Mouse (Mus musculus) forebrain, embryonic 15.5 days (tissue): ENCODE measurements around the gene Cry1. TPM values are rescaled to one million over a fixed set of nuclear protein-coding genes. Genes with fewer than 3 reads are reported as not detected.

ENCODE experiments used
- ATAC-seq: fragments of 200-750 bp; cut with Nextera tagmentation; replicated peaks from 2 replicates; pipeline ENCODE4 v1.8.0; 2017; ENCODE audit warnings: mild to moderate bottlenecking, moderate TSS enrichment, moderate library complexity
- H3K27ac ChIP-seq: fragments of 300-500 bp; sonication (generic); replicated peaks from 2 replicates; pipeline ENCODE4 v1.5.1; 2015; ENCODE audit warnings: mild to moderate bottlenecking, inconsistent platforms
- H3K27me3 ChIP-seq: fragments of 300-500 bp; sonication (generic); 2 replicates; pipeline ENCODE4 v1.6.1; 2015; ENCODE audit warnings: inconsistent platforms
- H3K36me3 ChIP-seq: fragments of 300-500 bp; sonication (generic); 2 replicates; pipeline ENCODE4 v1.6.1; 2015; ENCODE audit warnings: mild to moderate bottlenecking, inconsistent platforms
- H3K4me1 ChIP-seq: fragments of 300-500 bp; sonication (generic); 2 replicates; pipeline ENCODE4 v1.6.1; 2015; ENCODE audit warnings: inconsistent platforms
- H3K4me2 ChIP-seq: fragments of 300-500 bp; sonication (generic); replicated peaks from 2 replicates; pipeline ENCODE4 v1.6.1; 2015; ENCODE audit warnings: mild to moderate bottlenecking, inconsistent platforms
- H3K4me3 ChIP-seq: fragments of 300-500 bp; sonication (generic); 2 replicates; pipeline ENCODE4 v1.5.1; 2015; ENCODE audit warnings: mild to moderate bottlenecking, inconsistent platforms
- H3K9ac ChIP-seq: fragments of 300-500 bp; sonication (generic); replicated peaks from 2 replicates; pipeline ENCODE4 v1.6.1; 2015; ENCODE audit warnings: mild to moderate bottlenecking, inconsistent platforms
- H3K9me3 ChIP-seq: fragments of 300-500 bp; sonication (generic); 2 replicates; pipeline ENCODE4 v1.6.1; 2016; ENCODE audit warnings: inconsistent platforms
- WGBS: fragments of 180-500 bp; shearing (Covaris S2); methylation state at CpG from one replicate; pipeline ENCODE4 v1.1.7; 2015; ENCODE audit warnings: mixed read lengths; 5-methylcytosine and 5-hydroxymethylcytosine counted together
- polyA plus RNA-seq: library from polyadenylated mRNA; unstranded; fragments of >200 nt; fragmentation: Nextera tagmentation; extraction: Ambion mirVana; gene quantifications from 2 replicates; pipeline ENCODE4 v1.2.1, GENCODE M21; 2015

The Cry1 gene
- polyA plus RNA-seq, 1 experiment from 2014 or later = 35.3 TPM

DNA sequence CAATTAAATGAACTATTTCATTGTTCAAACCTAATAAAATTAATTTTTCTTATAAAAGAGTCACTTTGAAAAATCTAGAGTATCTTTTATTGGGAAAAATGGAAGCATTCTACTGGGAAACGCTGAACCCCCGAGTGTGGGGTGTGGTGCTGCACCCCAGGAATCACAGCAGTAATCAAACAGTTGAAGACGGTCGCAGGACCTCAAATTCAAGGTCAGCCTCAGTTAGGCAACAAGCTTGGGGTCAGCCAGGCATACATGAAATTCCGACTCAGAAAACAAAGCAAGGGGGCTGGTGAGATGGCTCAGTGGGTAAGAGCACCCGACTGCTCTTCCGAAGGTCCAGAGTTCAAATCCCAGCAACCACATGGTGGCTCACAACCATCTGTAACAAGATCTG lies 27.4 kb downstream of the Cry1 start:
- no peak overlapping the region for H3K27ac ChIP-seq
- 92% methylated on average over 7 of the region's 7 CpGs for WGBS

DNA sequence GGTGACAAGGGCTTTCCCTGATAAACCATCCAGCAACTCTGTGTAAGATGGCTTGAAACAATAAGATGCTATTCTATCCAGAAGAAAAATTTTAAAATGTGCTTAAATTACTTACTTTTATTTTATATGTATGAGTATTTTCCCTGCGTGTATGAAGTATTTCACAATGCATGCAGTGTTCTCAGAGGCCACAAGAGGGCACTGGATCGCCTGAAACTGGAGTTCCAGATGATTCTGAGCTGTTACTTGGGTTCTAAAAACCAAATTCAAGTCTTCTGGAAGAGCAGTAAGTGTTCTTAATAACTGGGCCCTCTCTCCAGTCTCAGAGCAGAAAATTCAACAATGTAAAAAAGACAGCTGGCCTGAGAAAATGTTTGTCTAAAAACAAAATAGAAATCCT lies 30.7 kb downstream of the Cry1 start:
- Histone ChIP-seq H3K9me3 (no peaks in the 10 kb centered on the region), H3K36me3 (peaks cover 3% of the 10 kb centered on the region; the same call in 1 of the 2 replicates), H3K4me3 (no peak overlapping the region), H3K9ac (no peak overlapping the region), H3K27me3 (no peaks in the 10 kb centered on the region), H3K4me1 (no peaks in the 10 kb centered on the region), H3K27ac (no peak overlapping the region), H3K4me2 (no peak overlapping the region)
- no peak for ATAC-seq
- WGBS = 5% methylated on average over 2 of the region's 2 CpGs

More for the DNA sequence above, 27.4 kb downstream of the Cry1 start:
- no peak for ATAC-seq
- Histone ChIP-seq H3K27me3 (no peaks in the 10 kb centered on the region), H3K4me2 (no peak overlapping the region), H3K9ac (no peak overlapping the region), H3K36me3 (no peaks in the 10 kb centered on the region), H3K4me1 (peaks cover 2% of the 10 kb centered on the region; the same call in 1 of the 2 replicates), H3K4me3 (no peak overlapping the region), H3K9me3 (no peaks in the 10 kb centered on the region)

DNA sequence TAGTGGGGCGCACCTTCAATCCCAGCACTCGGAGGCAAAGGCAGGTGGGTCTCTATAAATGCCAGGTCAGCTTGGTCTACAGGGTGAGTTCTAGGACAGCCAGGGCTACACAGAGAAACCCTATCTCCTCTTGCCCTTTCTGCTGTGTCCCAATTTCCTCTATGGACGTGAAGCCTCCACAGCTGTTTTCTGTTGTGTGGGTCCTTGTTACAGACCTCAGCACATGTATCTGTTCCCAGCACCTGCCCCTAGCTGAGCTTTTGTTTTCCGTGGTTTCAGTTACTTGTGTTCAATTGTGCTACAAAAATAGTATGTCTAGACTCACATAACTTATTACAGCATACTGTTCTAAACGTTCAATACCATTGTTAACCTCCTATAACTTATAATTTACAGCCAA lies 35.6 kb downstream of the Cry1 start:
- WGBS = 88% methylated on average over 5 of the region's 5 CpGs
- Histone ChIP-seq H3K4me2 (no peak overlapping the region), H3K4me1 (no peaks in the 10 kb centered on the region), H3K36me3 (peaks cover 14% of the 10 kb centered on the region; the same call in 1 of the 2 replicates), H3K9ac (no peak overlapping the region), H3K27me3 (no peaks in the 10 kb centered on the region), H3K4me3 (no peak overlapping the region), H3K9me3 (no peaks in the 10 kb centered on the region), H3K27ac (no peak overlapping the region)
- ATAC-seq = no peak

DNA sequence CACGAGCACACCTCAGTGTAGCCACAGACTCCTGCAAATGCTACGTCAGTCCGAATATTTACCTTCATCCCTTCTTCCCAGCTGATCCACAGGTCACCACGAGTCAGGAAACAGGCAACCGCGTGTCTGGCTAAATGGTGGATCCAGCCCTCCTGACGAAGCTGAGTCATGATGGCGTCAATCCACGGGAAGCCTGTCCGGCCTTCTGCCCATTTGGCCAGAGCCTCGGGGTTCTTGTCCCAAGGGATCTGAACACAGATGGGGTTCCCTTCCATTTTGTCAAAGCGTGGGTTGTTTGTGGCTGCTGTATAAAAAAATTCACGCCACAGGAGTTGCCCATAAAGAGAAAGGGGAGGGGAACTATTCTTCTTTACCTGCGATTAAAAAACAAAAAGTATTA lies 38.6 kb downstream of the Cry1 start:
- no peak for ATAC-seq
- H3K27ac ChIP-seq = no peak overlapping the region
- peaks cover 25% of the 10 kb centered on the region for H3K36me3 ChIP-seq
- H3K9ac ChIP-seq = no peak overlapping the region
- H3K4me2 ChIP-seq = no peak overlapping the region
- H3K27me3 ChIP-seq = no peaks in the 10 kb centered on the region
- 92% methylated on average over 14 of the region's 14 CpGs for WGBS
- H3K9me3 ChIP-seq = no peaks in the 10 kb centered on the region
- H3K4me1 ChIP-seq = no peaks in the 10 kb centered on the region
- H3K4me3 ChIP-seq = no peak overlapping the region

DNA sequence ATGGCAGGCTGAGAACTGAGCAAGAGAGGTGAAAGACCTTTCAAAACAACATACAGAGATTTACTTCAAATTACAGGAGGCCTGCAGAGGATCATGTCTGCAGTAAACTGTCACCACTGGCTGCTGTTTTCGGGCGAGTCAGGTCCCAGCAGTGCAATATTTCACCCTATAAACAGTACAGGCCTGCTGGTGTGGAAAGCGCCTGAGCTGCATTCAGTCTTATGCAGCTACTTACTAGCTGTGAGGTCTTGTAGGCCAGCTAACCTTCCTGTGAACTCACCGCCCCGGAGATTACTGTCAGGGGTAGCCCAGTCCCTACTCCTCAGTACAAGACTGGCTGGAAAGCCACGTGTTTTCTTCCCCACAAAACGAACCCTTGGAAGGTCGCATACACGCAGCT lies 43.4 kb downstream of the Cry1 start:
- peaks cover 20% of the 10 kb centered on the region for H3K36me3 ChIP-seq
- no peak overlapping the region for H3K4me2 ChIP-seq
- H3K9ac ChIP-seq = no peak overlapping the region
- H3K4me1 ChIP-seq = no peaks in the 10 kb centered on the region
- 87% methylated on average over 9 of the region's 9 CpGs for WGBS
- no peak overlapping the region for H3K27ac ChIP-seq
- H3K4me3 ChIP-seq = no peak overlapping the region
- no peak for ATAC-seq
- H3K27me3 ChIP-seq = no peaks in the 10 kb centered on the region
- no peaks in the 10 kb centered on the region for H3K9me3 ChIP-seq

DNA sequence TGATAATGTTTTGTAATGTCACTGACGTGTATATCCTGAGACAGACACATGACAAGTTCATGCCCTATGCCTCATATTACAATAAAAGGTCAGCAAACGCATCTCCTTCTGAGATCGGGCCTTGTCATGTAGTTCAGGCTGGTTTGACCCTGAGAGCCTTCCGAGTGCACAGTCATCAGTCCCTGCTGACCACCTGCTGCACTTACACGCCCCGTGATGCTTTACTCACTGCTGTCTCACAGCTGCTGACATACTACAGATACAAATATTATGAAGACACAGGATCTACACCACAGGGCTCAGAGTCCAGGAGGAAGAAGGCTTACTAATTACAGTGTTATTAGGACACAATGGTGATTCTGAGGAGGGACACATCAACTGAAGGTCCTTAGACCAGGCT lies 48.3 kb downstream of the Cry1 start:
- no peak overlapping the region for H3K27ac ChIP-seq
- no peaks in the 10 kb centered on the region for H3K4me1 ChIP-seq
- no peak overlapping the region for H3K4me2 ChIP-seq
- H3K9me3 ChIP-seq = no peaks in the 10 kb centered on the region
- no peaks in the 10 kb centered on the region for H3K27me3 ChIP-seq
- H3K4me3 ChIP-seq = no peak overlapping the region
- no peak for ATAC-seq
- H3K9ac ChIP-seq = no peak overlapping the region
- peaks cover 12% of the 10 kb centered on the region for H3K36me3 ChIP-seq
- WGBS = 89% methylated on average over 6 of the region's 6 CpGs

DNA sequence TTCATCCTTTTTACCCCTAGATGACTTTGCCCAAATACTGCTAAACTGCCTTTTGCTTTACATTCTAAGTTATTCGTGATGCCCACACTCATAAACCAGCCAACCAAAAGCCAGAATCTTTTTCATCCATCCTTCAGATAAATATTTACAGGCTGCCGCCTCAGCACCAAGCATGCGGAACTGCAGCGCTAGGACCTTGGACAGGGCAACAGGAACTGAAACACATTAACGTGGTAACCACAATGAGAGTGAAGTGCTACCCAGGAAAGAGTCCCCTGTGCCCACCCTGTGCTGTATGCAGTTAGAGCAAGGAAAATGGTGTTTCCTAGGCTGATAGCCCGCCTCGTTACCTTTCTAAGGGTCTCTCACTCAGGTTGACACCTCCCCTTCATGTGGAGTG lies 56.4 kb downstream of the Cry1 start:
- WGBS = 21% methylated on average over 7 of the region's 7 CpGs
- Histone ChIP-seq H3K36me3 (peaks cover 15% of the 10 kb centered on the region), H3K27ac (peak overlapping the region; percentile 62), H3K4me2 (peak overlapping the region; percentile 56), H3K9me3 (no peaks in the 10 kb centered on the region), H3K4me1 (peaks cover 20% of the 10 kb centered on the region), H3K9ac (peak overlapping the region; percentile 31), H3K27me3 (no peaks in the 10 kb centered on the region), H3K4me3 (peak overlapping the region; percentile 67)
- ATAC-seq = peak; percentile 21

DNA sequence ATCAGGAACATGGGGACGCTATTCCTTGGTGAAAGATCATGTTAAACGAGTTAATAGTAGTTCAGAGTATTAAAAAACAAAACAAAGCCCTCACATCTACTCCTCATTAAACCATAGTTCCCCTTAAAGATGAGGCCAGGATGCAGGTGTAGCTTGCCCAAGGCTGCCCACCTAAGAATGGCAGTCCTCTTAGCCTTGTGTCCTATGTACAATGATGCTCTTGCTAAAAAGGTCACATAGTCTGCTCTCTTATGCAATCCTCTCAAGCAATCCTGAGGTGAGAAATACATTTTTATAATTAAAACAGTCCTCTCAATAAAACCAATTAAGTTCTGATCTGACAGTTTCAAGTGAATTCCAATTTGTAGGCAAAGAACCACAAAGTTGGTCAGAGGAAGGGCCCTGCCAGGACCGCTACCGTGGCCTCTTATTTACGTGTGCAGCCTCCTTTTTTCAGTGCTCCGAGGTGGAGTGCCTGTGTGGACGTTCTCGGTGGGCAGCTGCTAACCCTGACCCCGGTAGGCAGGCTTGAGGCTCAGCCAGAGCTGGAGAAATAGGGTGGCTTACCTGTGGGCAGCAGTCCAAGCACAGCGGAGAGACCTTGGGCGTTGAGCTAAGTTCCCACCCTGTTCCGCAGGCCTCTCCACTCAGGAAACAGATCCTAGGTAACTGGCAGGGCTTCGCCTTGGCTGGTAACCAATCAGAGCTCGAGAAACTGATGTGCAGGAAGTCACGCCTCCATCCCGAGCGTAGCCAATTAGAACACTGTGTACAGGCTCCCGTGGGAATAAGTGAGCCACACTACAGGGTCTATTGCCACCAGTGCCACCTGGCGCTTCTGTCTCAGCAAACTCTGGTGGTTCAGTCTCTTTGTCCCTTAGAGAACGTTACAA lies 57.2 kb downstream of the Cry1 start, which contains the start of gene Mterf2:
Mterf2 (minus strand) TSS at position 633 of the 893 bp plus-strand sequence.
- Histone ChIP-seq H3K4me3 (peak within 1 kb of the TSS; percentile 67), H3K27me3 (no peaks in the 10 kb centered on the region), H3K4me2 (peak within 1 kb of the TSS; percentile 56), H3K36me3 (peaks cover 15% of the 10 kb centered on the region), H3K27ac (peak within 1 kb of the TSS; percentile 62), H3K4me1 (peaks cover 20% of the 10 kb centered on the region), H3K9ac (peak within 1 kb of the TSS; percentile 74), H3K9me3 (no peaks in the 10 kb centered on the region)
- peak; percentile 100 for ATAC-seq
- 7% methylated on average over 20 of the region's 20 CpGs for WGBS

DNA sequence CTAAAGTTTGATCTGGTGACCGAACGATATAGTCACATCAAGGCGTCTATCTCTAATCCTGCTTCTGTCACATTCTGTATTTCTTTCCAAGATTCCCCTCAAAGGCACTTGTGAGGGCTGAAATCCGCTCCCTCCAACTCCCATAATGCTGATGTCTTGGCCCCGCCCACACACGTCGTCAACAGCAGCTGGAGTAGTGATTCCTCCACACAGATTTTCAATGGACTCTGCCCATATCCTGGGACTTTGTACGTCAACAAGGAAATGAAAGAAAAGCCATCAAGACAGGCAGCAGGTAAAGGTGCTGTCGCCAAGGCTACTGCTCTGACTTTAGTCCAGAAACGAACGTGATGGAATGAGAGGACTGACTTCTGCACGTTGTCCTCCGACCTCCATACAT lies 59.7 kb downstream of the Cry1 start:
- Histone ChIP-seq H3K27ac (no peak overlapping the region), H3K4me3 (no peak overlapping the region), H3K27me3 (no peaks in the 10 kb centered on the region), H3K4me2 (no peak overlapping the region), H3K9me3 (no peaks in the 10 kb centered on the region), H3K36me3 (peaks cover 15% of the 10 kb centered on the region), H3K9ac (no peak overlapping the region), H3K4me1 (peaks cover 20% of the 10 kb centered on the region)
- 86% methylated on average over 13 of the region's 13 CpGs for WGBS
- no peak for ATAC-seq

DNA sequence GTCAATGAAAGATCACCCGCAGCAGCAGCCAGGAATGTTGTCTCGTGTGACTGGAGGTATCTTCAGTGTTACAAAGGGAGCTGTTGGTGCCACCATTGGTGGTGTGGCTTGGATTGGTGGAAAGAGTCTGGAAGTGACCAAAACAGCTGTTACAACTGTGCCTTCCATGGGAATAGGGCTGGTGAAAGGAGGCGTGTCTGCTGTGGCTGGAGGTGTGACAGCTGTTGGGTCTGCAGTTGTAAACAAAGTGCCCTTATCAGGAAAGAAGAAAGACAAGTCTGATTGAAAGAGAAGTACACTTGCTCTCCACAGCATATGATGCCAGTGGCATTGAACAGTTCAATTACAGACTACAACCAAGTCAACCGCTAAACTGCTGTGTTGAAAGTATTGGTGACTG lies 70.5 kb downstream of the Cry1 start:
- Histone ChIP-seq H3K9me3 (no peaks in the 10 kb centered on the region), H3K4me2 (no peak overlapping the region), H3K4me3 (no peak overlapping the region), H3K27ac (no peak overlapping the region), H3K9ac (no peak overlapping the region), H3K4me1 (no peaks in the 10 kb centered on the region), H3K27me3 (no peaks in the 10 kb centered on the region), H3K36me3 (peaks cover 15% of the 10 kb centered on the region; the same call in 1 of the 2 replicates)
- 94% methylated on average over 4 of the region's 4 CpGs for WGBS
- ATAC-seq = no peak

DNA sequence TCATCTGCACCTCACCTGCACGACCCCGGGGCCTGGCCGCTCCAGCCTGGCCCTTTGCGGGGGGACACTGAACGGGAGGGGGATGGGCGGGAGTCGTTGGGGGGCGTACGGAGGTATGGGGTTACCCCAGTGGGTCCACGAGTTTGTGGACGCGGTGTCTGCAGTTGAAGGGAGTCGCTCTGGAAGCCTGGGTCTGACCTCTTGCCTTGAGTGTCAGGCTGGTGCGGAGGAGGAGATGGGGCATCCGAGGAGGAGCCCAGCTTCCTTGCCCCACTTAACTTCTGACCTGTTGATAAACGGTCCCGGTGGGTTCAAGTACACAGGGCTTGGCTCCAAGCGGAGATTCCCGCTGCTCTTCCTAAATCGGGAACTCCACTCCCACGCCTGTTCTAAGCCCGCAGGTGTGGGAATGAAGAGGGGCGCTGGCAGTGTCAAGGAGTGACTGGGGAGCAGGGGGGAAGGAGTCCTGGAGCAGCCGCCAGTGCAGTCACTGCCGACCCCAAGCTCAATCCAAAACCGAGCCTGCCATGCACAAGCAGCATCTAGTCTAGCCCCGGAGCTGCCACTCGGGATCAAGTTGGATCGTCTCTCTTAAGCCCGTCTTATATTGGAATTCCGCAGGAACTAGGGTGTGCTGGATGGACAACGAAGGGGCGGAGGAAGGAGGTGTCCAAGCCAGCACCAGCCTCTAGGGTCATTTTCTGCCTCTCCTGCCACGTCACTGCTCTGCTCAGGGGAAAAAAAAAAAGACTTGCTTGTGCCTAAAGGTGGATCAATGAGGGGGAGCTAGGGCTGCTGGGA lies 81.6 kb downstream of the Cry1 start:
- no peaks in the 10 kb centered on the region for H3K9me3 ChIP-seq
- ATAC-seq = peak; percentile 15
- H3K9ac ChIP-seq = peak overlapping the region; percentile 95
- no peaks in the 10 kb centered on the region for H3K27me3 ChIP-seq
- H3K4me2 ChIP-seq = peak overlapping the region; percentile 76
- H3K27ac ChIP-seq = peak overlapping the region; percentile 74
- WGBS = under 1% methylated on average over 34 of the region's 34 CpGs
- H3K4me1 ChIP-seq = peaks cover 19% of the 10 kb centered on the region
- peak overlapping the region; percentile 100 for H3K4me3 ChIP-seq
- H3K36me3 ChIP-seq = no peaks in the 10 kb centered on the region
